Mouse (Mus musculus) liver, postnatal 0 days (tissue): ENCODE data around the gene Ube2q1.

Experiments used
- CTCF ChIP-seq: sonication (generic); IDR thresholded peaks from 2 replicates; pipeline ENCODE4 v1.5.1; 2016; ENCODE audit warnings: antibody characterized with exemption, low read depth
- EP300 ChIP-seq: IDR thresholded peaks from 2 replicates; pipeline ENCODE4 v1.6.1; 2016; ENCODE audit warnings: antibody characterized with exemption, low read depth, mild to moderate bottlenecking

DNA sequence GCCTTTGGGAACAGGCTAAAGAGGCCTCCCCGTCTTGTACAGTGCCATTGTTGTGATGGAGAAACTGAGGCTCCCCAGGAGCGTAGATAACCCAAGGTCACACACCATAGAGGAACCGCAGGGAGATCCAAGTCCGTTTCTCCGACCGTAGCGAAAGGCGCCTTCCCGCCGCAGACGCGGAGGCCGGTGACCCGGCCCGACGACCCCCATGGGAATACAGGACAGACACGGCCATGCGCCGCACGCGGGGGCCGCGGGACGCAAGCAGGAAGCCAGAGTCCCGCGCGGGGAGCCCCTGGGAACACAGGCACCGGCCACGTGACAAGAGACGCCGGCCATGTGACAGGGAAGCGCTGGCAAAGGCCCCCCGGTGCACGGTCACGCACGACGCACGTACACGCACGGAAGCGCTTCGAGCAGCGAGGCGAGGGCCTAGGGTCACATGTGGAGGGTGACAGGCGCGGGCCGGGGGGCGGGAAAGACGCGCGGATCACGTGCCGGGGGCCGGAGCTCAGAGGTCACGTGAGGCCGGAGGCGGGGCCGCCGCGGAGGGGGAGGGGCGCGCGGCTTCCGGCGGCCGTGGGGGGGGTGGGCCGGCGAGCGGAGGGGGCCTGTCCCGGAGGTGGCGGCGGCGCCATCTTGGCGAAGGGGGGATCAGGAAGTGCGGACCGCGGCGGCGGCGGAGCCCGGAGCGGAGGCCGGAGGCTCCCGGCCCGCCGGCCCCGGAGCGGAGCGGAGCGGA lies at the start of gene Ube2q1:
- no peak for TF ChIP-seq CTCF
- 0 out of 2 replicates have a peak, but pooled peaks have one; percentile 16 for TF ChIP-seq EP300
